Mouse (Mus musculus) large intestine, adult 2 months (tissue): ENCODE measurements around the gene Myl4. TPM values are rescaled to one million over a fixed set of nuclear protein-coding genes. Genes with fewer than 3 reads are reported as not detected.
"Not testable (repeated sequence)": the region's sequence is repeated elsewhere in the genome, so short reads cannot be mapped to it uniquely, and the experiment has no call there.

Experiments used
- DNase-seq: peaks from one replicate; pipeline ENCODE4 v3.0.0-alpha.2; 2012; ENCODE audit warnings: low read depth, low spot score
- WGBS: fragments of 180-500 bp; shearing (Covaris S2); methylation state at CpG from one replicate; pipeline ENCODE4 v1.1.7; 2018; 5-methylcytosine and 5-hydroxymethylcytosine counted together
- polyA plus RNA-seq: library from polyadenylated mRNA; depleted of rRNA; stranded (reverse); fragments of >200 nt; gene quantifications from 2 replicates; pipeline ENCODE4 v1.2.3, GENCODE M21; 2012

The Myl4 gene
- polyA plus RNA-seq, 1 experiment, result 3.3 TPM

- DNase-seq, result no peak
- 88% methylated on average over 9 of the region's 9 CpGs for WGBS
These were observed 17.3 kb downstream of the Myl4 start for GRCm38 (mm10) chr11:104567736-104568135.

- DNase-seq, result no peak
- 83% methylated on average over 4 of the region's 4 CpGs for WGBS
These were observed 17.9 kb downstream of the Myl4 start for GRCm38 (mm10) chr11:104568326-104568725.

GRCm38 (mm10) chr11:104570515-104570914 lies 20.1 kb downstream of the Myl4 start:
- WGBS, result 88% methylated on average over 8 of the region's 8 CpGs
- DNase-seq, result not testable (repeated sequence)

DNA sequence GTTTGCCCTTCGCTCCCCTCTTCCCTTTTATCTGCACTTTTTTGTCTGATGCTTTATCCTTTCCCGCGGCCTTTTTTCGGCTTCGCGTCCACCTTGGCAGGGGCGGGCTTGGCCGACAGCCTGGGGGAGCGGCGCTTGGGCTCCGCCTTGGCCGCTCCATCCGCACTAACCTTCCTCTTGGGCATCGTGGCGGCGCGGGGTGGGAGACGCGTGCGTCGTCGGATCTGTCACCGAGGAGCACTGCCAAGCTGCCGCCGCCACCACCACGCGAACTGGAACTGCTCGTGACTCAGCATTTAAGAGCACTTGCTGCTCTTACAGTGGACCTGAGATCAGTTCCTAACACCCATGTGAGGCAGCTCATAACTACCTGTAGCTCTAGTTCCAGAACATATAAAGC lies 20.9 kb downstream of the Myl4 start:
- WGBS, result 4% methylated on average over 28 of the region's 28 CpGs
- DNase-seq, result not testable (repeated sequence)

- DNase-seq, result no peak
- 70% methylated on average over 7 of the region's 7 CpGs for WGBS
These were observed 21.6 kb downstream of the Myl4 start for GRCm38 (mm10) chr11:104572091-104572490.

DNA sequence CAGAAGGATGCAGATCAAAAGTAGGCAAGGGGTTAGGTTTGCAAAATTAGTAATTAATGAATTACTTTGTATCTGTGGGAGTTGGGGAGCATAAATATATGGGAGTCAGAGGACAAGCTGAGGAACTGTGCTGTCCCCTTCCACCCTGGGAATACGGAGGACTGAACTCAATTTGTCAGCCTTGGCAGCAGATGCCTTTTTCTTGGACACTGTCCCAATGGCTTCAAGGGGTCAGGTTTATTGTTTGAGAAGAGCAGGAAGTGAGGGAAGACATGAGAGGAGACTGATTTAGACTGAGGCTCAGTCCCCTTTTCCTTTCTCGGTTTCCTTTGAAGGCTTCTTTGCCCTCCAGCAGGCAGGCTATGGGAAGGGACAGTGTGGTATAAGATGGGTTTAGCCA lies 22.1 kb downstream of the Myl4 start:
- WGBS, result 34% methylated on average over 2 of the region's 2 CpGs
- DNase-seq, result no peak

DNA sequence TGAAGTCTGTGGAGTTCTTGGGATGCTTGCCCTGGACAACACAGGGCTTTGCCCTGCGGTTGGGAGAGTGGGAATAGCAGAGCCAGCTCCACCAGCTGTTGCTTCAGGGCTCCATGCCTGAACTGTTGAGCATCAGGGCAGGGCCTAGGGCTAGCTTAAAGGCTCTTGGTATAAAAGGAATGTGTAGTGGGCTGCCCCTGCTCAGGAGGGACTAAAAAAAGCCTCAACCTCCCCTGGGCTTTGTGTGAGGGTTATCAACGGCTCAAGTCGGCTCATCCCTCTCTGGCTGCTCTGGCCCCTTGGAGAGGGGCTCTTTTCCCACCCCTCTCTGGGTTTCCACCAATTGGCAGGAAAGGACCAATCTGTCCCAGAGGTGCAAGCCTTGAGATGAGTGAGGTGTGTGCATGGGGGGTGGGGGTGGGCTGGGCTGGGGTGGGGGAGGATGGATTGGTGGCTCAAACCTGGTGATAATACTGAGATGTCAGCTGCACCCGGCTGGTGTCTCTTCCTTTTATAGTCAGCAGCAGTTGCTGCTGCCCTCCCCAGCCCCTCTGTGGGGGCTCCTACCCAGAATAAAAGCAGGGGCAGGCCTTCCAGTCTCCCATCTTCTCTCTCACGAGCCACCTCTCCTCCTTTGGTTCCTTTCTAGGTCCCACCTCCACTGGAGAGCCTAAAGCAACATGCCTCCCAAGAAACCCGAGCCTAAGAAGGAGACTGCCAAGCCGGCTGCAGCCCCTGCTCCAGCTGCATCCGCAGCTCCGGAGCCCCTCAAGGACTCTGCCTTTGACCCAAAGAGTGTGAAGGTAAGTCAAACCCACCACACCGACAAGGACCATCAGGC lies 26.5 kb downstream of the Myl4 start:
- 62% methylated on average over 10 of the region's 10 CpGs for WGBS

GRCm38 (mm10) chr11:104578074-104578473 lies 27.6 kb downstream of the Myl4 start:
- WGBS, result 49% methylated on average over 5 of the region's 5 CpGs
- no peak for DNase-seq

More for the DNA sequence above, 26.5 kb downstream of the Myl4 start:
- DNase-seq, result no peak

DNA sequence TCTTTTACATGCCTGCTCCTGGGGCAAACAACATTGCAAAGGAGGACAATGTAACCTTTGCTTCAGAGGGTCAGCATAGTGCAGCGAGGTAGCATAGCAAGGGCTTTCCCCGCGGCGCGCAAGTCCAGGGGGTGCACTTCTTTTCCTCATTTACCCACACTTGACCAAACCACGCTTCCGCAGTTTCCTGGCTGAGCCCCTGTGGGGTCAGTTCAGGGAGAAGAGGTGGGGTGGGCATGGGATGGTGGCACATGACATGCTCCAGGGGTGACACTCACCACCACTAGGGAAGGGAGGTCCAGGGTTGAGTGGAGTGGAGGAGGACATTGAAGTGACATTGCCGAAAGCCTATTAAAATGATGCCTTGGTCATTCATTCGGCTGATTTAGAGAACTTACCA lies 28.6 kb downstream of the Myl4 start:
- WGBS, result 89% methylated on average over 9 of the region's 9 CpGs
- no peak for DNase-seq

GRCm38 (mm10) chr11:104579575-104579974 lies 29.1 kb downstream of the Myl4 start:
- no peak for DNase-seq
- 90% methylated on average over 8 of the region's 8 CpGs for WGBS

DNA sequence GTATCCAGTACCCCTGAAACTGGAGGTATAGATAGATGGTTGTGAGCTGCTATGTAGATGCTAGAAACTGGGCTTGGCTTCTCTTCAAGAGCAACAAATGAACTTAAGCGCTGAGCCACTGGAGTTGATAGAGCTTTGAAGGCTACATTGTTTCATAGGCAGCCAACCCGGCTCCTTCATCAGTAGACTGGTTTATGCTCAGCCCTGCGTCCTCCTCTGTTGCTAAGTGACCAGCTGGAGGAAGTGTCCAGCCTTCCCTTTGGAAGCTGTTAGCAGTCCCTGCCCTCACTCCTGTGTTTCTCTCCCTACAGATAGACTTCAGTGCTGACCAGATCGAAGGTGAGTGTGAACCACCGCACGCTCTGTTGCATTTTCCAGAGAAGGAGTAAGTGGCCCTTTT lies 29.6 kb downstream of the Myl4 start:
- WGBS, result 56% methylated on average over 6 of the region's 6 CpGs
- no peak for DNase-seq

DNA sequence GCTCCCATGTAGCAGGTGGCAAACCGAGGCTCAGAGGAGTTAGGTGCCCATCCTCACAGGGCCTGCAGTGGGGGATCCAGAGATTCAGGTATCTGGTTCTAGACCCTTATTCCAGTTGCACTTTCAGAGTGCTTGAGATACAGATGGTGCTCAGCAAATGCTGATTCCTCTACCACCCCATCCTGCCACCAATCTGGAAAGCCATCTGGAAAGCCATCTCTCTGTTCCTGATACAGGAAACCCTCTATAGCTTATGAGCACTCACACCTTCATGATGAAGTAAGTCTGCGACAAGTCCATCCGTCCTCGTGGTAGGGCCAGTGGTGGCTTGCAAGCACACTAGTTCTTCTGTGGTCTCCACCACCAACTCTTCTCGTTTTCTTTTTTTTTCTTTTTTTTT lies 30.1 kb downstream of the Myl4 start:
- whole genome bisulfite sequencing, result 83% methylated on average over 5 of the region's 5 CpGs
- no peak for DNase-seq

DNA sequence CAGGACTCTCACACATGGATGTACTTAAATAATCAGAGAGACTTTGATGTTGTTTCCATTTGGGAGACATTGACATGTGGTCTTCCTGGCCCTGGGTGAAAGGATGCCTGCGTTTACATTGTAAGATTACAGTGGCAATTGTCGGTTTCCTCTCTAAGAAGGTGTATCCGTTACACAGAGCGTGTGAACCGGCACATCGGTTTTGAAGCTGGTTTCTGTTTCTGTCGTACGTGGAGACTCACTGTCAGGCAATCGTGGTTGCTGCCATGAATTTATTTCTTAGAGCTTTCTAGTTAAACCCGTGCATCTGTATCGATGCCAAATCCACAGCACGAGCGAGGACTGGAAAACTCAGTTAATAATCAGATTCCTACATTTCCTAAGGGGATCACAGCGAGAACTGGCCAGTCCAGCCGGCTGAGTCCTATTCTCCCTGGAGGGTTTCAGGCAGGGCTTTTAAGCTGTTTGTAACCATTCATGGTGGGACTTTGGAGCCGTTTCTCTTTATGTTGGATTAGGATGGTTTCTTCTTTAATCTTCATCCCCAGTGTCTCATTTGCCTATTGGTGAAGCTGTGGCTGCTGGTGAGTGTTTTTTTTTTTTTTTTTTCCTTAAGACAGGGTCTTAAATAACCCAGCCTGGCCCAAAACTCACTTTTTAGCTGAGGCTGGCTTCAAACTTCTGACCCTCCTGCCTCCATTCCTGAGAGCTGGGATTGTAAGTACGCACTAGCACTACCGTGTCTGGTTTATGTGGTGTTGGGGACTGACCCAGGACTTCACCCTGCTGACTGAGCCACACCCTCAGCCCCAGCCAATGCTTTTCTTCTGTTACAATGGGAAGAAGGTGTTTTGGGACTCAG lies 31.2 kb downstream of the Myl4 start:
- no peak for DNase-seq
- 47% methylated on average over 18 of the region's 18 CpGs for WGBS

GRCm38 (mm10) chr11:104582308-104582606 lies 31.8 kb downstream of the Myl4 start:
- 78% methylated on average over 2 of the region's 2 CpGs for WGBS
- DNase-seq, result no peak

- no peak for DNase-seq
- 56% methylated on average over 13 of the region's 13 CpGs for WGBS
These were observed 32.3 kb downstream of the Myl4 start for GRCm38 (mm10) chr11:104582630-104583364.

- DNase-seq, result no peak
- 73% methylated on average over 5 of the region's 5 CpGs for WGBS
These were observed 35.0 kb downstream of the Myl4 start for GRCm38 (mm10) chr11:104585495-104585894.

DNA sequence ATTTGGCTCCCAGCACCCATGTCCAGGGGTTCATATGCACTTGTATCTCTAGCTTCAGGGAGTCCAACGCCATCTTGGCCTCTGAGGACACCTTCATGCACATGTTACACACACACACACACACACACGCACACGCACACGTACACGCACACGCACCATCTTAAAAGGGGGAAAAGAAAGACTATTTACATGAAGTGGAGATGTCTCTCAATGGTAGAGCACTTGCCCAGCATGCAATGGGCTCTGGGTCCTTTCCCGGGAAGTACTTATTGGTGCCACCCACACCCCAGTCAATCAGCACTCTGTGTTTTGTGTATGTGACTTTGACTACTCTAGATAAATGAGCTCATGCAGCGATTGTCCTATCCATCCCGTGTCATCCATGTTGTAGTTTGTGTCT lies 37.4 kb downstream of the Myl4 start:
- WGBS, result 94% methylated on average over 9 of the region's 9 CpGs

GRCm38 (mm10) chr11:104588513-104588912 lies 38.0 kb downstream of the Myl4 start:
- 90% methylated on average over 2 of the region's 2 CpGs for WGBS
- no peak for DNase-seq

More for the DNA sequence above, 37.4 kb downstream of the Myl4 start:
- no peak for DNase-seq

- 66% methylated on average over 1 of the region's 1 CpGs for WGBS
- DNase-seq, result no peak
These were observed 39.1 kb downstream of the Myl4 start for GRCm38 (mm10) chr11:104589570-104589969.

DNA sequence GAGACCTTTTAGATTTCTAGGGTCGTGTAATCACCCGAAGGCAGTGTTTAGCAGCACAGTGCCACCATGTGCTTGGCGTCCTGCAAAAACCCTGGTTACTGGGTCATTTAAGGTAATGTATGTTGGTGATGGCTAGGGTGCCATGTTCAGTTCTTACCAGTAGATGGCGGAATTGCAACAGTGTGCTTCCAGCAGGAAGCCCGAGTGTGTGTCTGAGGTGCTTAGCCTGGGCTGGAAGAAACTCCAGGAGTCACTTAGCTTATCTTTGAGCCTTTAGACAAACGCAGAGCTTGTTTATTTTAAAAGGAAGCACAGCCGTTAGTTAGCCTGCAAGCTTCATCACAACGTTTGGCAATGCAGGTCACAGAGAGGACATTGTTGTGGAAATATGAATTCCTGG lies 39.7 kb downstream of the Myl4 start:
- under 1% methylated on average over 8 of the region's 8 CpGs for WGBS
- DNase-seq, result peak; percentile 44
